Mouse (Mus musculus): ENCODE measurements around the gene Lsm10.

DNA sequence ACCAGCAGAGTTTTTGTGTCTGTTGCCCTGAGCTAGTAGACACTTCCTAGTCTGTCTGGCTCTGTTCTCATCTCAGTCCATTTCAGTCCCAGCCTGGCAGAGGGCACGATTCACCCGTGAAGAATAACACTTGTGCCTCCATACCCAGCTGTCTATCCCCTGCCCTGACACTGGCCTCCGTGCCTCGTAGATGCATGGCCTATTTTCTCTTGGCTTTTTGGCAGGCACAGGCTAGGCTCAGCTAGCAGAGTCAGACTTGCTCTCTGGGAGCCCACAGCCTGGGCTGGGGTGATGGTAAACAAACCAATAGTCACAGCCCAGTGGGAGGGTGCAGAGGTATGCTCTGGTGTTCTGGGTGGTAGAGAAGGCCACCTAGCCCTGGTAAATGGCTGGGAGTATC is 16.8 kb downstream of the Lsm10 start:
- TF ChIP-seq CTCF (IDR thresholded peaks at IDR 0.05; ENCODE audit: borderline replicate concordance, insufficient read depth, low read depth, low read length) = no peak
- no peak for TF ChIP-seq POLR2A (IDR thresholded peaks at IDR 0.05; ENCODE audit: borderline replicate concordance, insufficient read depth, low read length)
